Mouse (Mus musculus): ENCODE measurements at regions not wholly inside any gene's neighbourhood (a gene's known extent, or its start where the extent isn't known, plus 50 kb on each side); places are given as distances from the start of the nearest gene placed in this dataset.
A peak's percentile ranks its signal among the peaks of the same experiment; 100 is the strongest.

GRCm38 (mm10) chr14:61960243-61960957 lies 332.0 kb upstream of the Rnaseh2b start:
- Histone ChIP-seq H3K4me2 (replicated peaks) (no peak overlapping the region), H3K4me1 (peaks cover 15% of the 10 kb centered on the region), H3K27ac (peak overlapping the region; percentile 48; the same call in 1 of the 2 replicates), H3K9ac (no peak overlapping the region), H3K36me3 (no peaks in the 10 kb centered on the region), H3K27me3 (no peaks in the 10 kb centered on the region), H3K4me3 (no peak overlapping the region), H3K9me3 (no peaks in the 10 kb centered on the region)
- 38% methylated on average over 4 of the region's 4 CpGs for WGBS
- peak; percentile 54; the same call in 1 of the 2 replicates for ATAC-seq (ENCODE audit: low FRiP score, low read depth)

- no peak for ATAC-seq (ENCODE audit: low FRiP score, low read depth)
- WGBS: 92% methylated on average over 1 of the region's 1 CpGs
- no peaks in the 10 kb centered on the region for H3K27me3 ChIP-seq
- H3K36me3 ChIP-seq: no peaks in the 10 kb centered on the region
- no peak overlapping the region for H3K9ac ChIP-seq
- no peak overlapping the region for H3K4me3 ChIP-seq
- H3K27ac ChIP-seq: no peak overlapping the region
- peaks cover 15% of the 10 kb centered on the region for H3K4me1 ChIP-seq
- no peaks in the 10 kb centered on the region for H3K9me3 ChIP-seq
- no peak overlapping the region for H3K4me2 ChIP-seq (replicated peaks)
These were observed 323.9 kb upstream of the Rnaseh2b start for GRCm38 (mm10) chr14:61968467-61968866.

- Histone ChIP-seq H3K4me1 (peaks cover 15% of the 10 kb centered on the region), H3K4me2 (replicated peaks) (no peak overlapping the region), H3K36me3 (no peaks in the 10 kb centered on the region), H3K9me3 (no peaks in the 10 kb centered on the region), H3K27me3 (no peaks in the 10 kb centered on the region), H3K27ac (no peak overlapping the region), H3K4me3 (no peak overlapping the region), H3K9ac (no peak overlapping the region)
- WGBS: 81% methylated on average over 5 of the region's 5 CpGs
- ATAC-seq (ENCODE audit: low FRiP score, low read depth): no peak
These were observed 323.3 kb upstream of the Rnaseh2b start for GRCm38 (mm10) chr14:61968957-61969535.

GRCm38 (mm10) chr14:61970591-61970990 lies 321.8 kb upstream of the Rnaseh2b start:
- WGBS: 90% methylated on average over 3 of the region's 3 CpGs
- H3K9ac ChIP-seq: no peak overlapping the region
- H3K4me2 ChIP-seq (replicated peaks): no peak overlapping the region
- no peak overlapping the region for H3K4me3 ChIP-seq
- no peaks in the 10 kb centered on the region for H3K9me3 ChIP-seq
- peaks cover 23% of the 10 kb centered on the region for H3K4me1 ChIP-seq
- no peaks in the 10 kb centered on the region for H3K27me3 ChIP-seq
- no peak overlapping the region for H3K27ac ChIP-seq
- no peak for ATAC-seq (ENCODE audit: low FRiP score, low read depth)
- no peaks in the 10 kb centered on the region for H3K36me3 ChIP-seq

GRCm38 (mm10) chr14:61971100-61972088 lies 321.0 kb upstream of the Rnaseh2b start:
- no peak for ATAC-seq (ENCODE audit: low FRiP score, low read depth)
- WGBS: 57% methylated on average over 14 of the region's 14 CpGs
- no peaks in the 10 kb centered on the region for H3K36me3 ChIP-seq
- peaks cover 23% of the 10 kb centered on the region for H3K4me1 ChIP-seq
- H3K27ac ChIP-seq: no peak overlapping the region
- no peaks in the 10 kb centered on the region for H3K9me3 ChIP-seq
- no peak overlapping the region for H3K4me2 ChIP-seq (replicated peaks)
- no peak overlapping the region for H3K9ac ChIP-seq
- H3K27me3 ChIP-seq: no peaks in the 10 kb centered on the region
- H3K4me3 ChIP-seq: no peak overlapping the region

- Histone ChIP-seq H3K4me2 (replicated peaks) (no peak overlapping the region), H3K4me1 (peaks cover 23% of the 10 kb centered on the region), H3K27ac (no peak overlapping the region; the same call in 1 of the 2 replicates), H3K9ac (no peak overlapping the region), H3K4me3 (no peak overlapping the region), H3K36me3 (no peaks in the 10 kb centered on the region), H3K27me3 (no peaks in the 10 kb centered on the region), H3K9me3 (no peaks in the 10 kb centered on the region)
- 44% methylated on average over 6 of the region's 6 CpGs for WGBS
- ATAC-seq (ENCODE audit: low FRiP score, low read depth): peak; percentile 66
These were observed 317.1 kb upstream of the Rnaseh2b start for GRCm38 (mm10) chr14:61975301-61975732.

- Histone ChIP-seq H3K27ac (no peak overlapping the region), H3K27me3 (no peaks in the 10 kb centered on the region), H3K9ac (no peak overlapping the region), H3K9me3 (peaks cover 3% of the 10 kb centered on the region), H3K4me1 (peaks cover 3% of the 10 kb centered on the region), H3K4me3 (no peak overlapping the region), H3K4me2 (replicated peaks) (no peak overlapping the region), H3K36me3 (no peaks in the 10 kb centered on the region)
- ATAC-seq (ENCODE audit: low FRiP score, low read depth): no peak
- 76% methylated on average over 3 of the region's 3 CpGs for WGBS
These were observed 311.8 kb upstream of the Rnaseh2b start for GRCm38 (mm10) chr14:61980581-61980980.

GRCm38 (mm10) chr14:61985575-61985974 lies 306.8 kb upstream of the Rnaseh2b start:
- WGBS: 44% methylated on average over 3 of the region's 3 CpGs
- peak; percentile 69 for ATAC-seq (ENCODE audit: low FRiP score, low read depth)
- H3K27me3 ChIP-seq: no peaks in the 10 kb centered on the region

GRCm38 (mm10) chr14:61986203-61986602 lies 306.2 kb upstream of the Rnaseh2b start:
- WGBS: 56% methylated on average over 13 of the region's 13 CpGs
- Histone ChIP-seq H3K4me2 (replicated peaks) (no peak overlapping the region), H3K36me3 (no peaks in the 10 kb centered on the region), H3K27me3 (no peaks in the 10 kb centered on the region), H3K9ac (no peak overlapping the region), H3K4me1 (peaks cover 12% of the 10 kb centered on the region), H3K4me3 (no peak overlapping the region), H3K9me3 (peaks cover 3% of the 10 kb centered on the region), H3K27ac (no peak overlapping the region)
- ATAC-seq (ENCODE audit: low FRiP score, low read depth): peak; percentile 61

More at GRCm38 (mm10) chr14:61985575-61985974, 306.8 kb upstream of the Rnaseh2b start:
- Histone ChIP-seq H3K9me3 (peaks cover 3% of the 10 kb centered on the region), H3K36me3 (no peaks in the 10 kb centered on the region), H3K4me1 (peaks cover 9% of the 10 kb centered on the region), H3K4me3 (no peak overlapping the region), H3K4me2 (replicated peaks) (no peak overlapping the region), H3K27ac (no peak overlapping the region), H3K9ac (no peak overlapping the region)

GRCm38 (mm10) chr14:61995253-61995652 lies 297.1 kb upstream of the Rnaseh2b start:
- H3K4me3 ChIP-seq: no peak overlapping the region
- H3K9me3 ChIP-seq: no peaks in the 10 kb centered on the region
- WGBS: 78% methylated on average over 1 of the region's 1 CpGs
- no peak overlapping the region for H3K4me2 ChIP-seq (replicated peaks)
- peaks cover 4% of the 10 kb centered on the region; the same call in 1 of the 2 replicates for H3K4me1 ChIP-seq
- ATAC-seq (ENCODE audit: low FRiP score, low read depth): no peak
- no peak overlapping the region for H3K27ac ChIP-seq
- no peak overlapping the region for H3K9ac ChIP-seq
- no peaks in the 10 kb centered on the region for H3K36me3 ChIP-seq
- H3K27me3 ChIP-seq: no peaks in the 10 kb centered on the region

GRCm38 (mm10) chr14:61997736-61998135 lies 294.7 kb upstream of the Rnaseh2b start:
- no peak overlapping the region for H3K9ac ChIP-seq
- H3K27me3 ChIP-seq: no peaks in the 10 kb centered on the region
- H3K36me3 ChIP-seq: no peaks in the 10 kb centered on the region
- no peak for ATAC-seq (ENCODE audit: low FRiP score, low read depth)
- H3K4me3 ChIP-seq: no peak overlapping the region
- no peaks in the 10 kb centered on the region for H3K9me3 ChIP-seq
- no peak overlapping the region for H3K27ac ChIP-seq
- H3K4me1 ChIP-seq: peaks cover 11% of the 10 kb centered on the region
- H3K4me2 ChIP-seq (replicated peaks): no peak overlapping the region

- no peak overlapping the region for H3K27ac ChIP-seq
- H3K9me3 ChIP-seq: no peaks in the 10 kb centered on the region
- H3K27me3 ChIP-seq: no peaks in the 10 kb centered on the region
- no peak overlapping the region for H3K4me3 ChIP-seq
- H3K36me3 ChIP-seq: no peaks in the 10 kb centered on the region
- 82% methylated on average over 3 of the region's 3 CpGs for WGBS
- peaks cover 16% of the 10 kb centered on the region for H3K4me1 ChIP-seq
- no peak for ATAC-seq (ENCODE audit: low FRiP score, low read depth)
- H3K9ac ChIP-seq: no peak overlapping the region
- no peak overlapping the region for H3K4me2 ChIP-seq (replicated peaks)
These were observed 294.1 kb upstream of the Rnaseh2b start for GRCm38 (mm10) chr14:61998259-61998658.
